Mouse (Mus musculus): ENCODE results near the gene Tctn1.

DNA sequence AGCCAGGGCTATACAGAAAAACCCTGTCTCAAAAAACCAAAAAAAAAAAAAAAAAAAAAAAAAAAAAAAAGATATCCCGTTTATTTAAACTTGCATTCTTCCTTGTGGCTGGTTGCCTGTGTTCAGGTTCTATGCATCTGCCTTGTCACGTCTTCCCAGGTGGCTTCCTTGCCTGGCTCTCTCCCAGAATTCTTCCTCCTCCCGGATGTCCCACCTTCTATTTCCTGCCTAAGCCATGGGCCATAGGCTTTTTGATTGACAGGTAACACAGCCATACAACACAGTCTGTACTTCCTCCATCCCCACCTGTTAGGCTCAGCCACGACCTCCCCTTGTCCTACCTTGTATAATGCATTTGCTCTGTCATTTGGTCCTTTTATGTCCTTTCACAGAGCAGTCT is 57.8 kb downstream of the Tctn1 start, which contains the start of gene Hvcn1:
- TF ChIP-seq CTCF (IDR thresholded peaks at IDR 0.05; ENCODE audit: low read depth) (no peak), EP300 (IDR thresholded peaks at IDR 0.05; ENCODE audit: low read depth) (no peak)
